Mouse (Mus musculus) G1E (cell line): ENCODE measurements around the gene Bco1.

Experiments used
- CTCF ChIP-seq: IDR thresholded peaks from 2 replicates; pipeline ENCODE4 v1.5.1; 2012; ENCODE audit warnings: low read depth, low read length, inconsistent platforms, mixed read lengths
- GATA2 ChIP-seq: IDR thresholded peaks from 2 replicates; pipeline ENCODE4 v1.6.1; 2012; ENCODE audit warnings: low read depth, low read length, inconsistent platforms, borderline replicate concordance
- TAL1 ChIP-seq: conservative IDR thresholded peaks from 2 replicates; pipeline ENCODE4 v1.6.1; 2012; ENCODE audit warnings: low read depth, low read length, inconsistent platforms, mixed read lengths

- no peak for TF ChIP-seq CTCF
- no peak for TF ChIP-seq TAL1
- TF ChIP-seq GATA2, result no peak
Observed at GRCm38 (mm10) chr8:117054146-117054545, 41.5 kb upstream of the Bco1 start.
